Mouse (Mus musculus) G1E (cell line): ENCODE data around the gene Lrig2. TPM values are rescaled to one million over a fixed set of nuclear protein-coding genes. Genes with fewer than 3 reads are reported as not detected.
"Not testable (repeated sequence)": the region's sequence is repeated elsewhere in the genome, so short reads cannot be mapped to it uniquely, and the experiment has no call there.

Experiments used
- ATAC-seq: 2 replicates; pipeline ENCODE4 v1.8.0; 2016; ENCODE audit warnings: mild to moderate bottlenecking; ENCODE audit not compliant: insufficient number of reproducible peaks, poor library complexity, low FRiP score, severe bottlenecking; ENCODE audit errors: extremely low read depth
- DNase-seq: peaks from one replicate; pipeline ENCODE4 v3.0.0; 2012; ENCODE audit warnings: low spot score
- H3K27me3 ChIP-seq: 2 replicates; pipeline ENCODE4 v1.6.1; 2012; ENCODE audit warnings: mild to moderate bottlenecking, low read length, inconsistent platforms; ENCODE audit not compliant: insufficient read depth
- H3K36me3 ChIP-seq: replicated peaks from 2 replicates; pipeline ENCODE3; 2012; ENCODE audit warnings: mild to moderate bottlenecking, inconsistent platforms
- H3K4me1 ChIP-seq: 2 replicates; pipeline ENCODE4 v1.6.1; 2012; ENCODE audit warnings: low read depth, low read length, inconsistent platforms, mixed read lengths; ENCODE audit not compliant: insufficient read depth
- H3K4me3 ChIP-seq: 2 replicates; pipeline ENCODE4 v1.5.1; 2012; ENCODE audit warnings: low read depth, mild to moderate bottlenecking, inconsistent platforms, low read length, moderate library complexity, mixed read lengths
- H3K9me3 ChIP-seq: replicated peaks from 2 replicates; pipeline ENCODE4 v1.6.1; 2012; ENCODE audit warnings: inconsistent platforms
- CTCF ChIP-seq: IDR thresholded peaks from 2 replicates; pipeline ENCODE4 v1.5.1; 2012; ENCODE audit warnings: low read depth, low read length, inconsistent platforms, mixed read lengths
- GATA1 ChIP-seq: IDR thresholded peaks from 2 replicates; pipeline ENCODE4 v1.6.1; 2012; ENCODE audit warnings: borderline replicate concordance, low read length, inconsistent platforms, mixed read lengths
- GATA2 ChIP-seq: IDR thresholded peaks from 2 replicates; pipeline ENCODE4 v1.6.1; 2012; ENCODE audit warnings: low read depth, low read length, inconsistent platforms, borderline replicate concordance
- POLR2AphosphoS5 ChIP-seq: IDR thresholded peaks from 2 replicates; pipeline ENCODE4 v1.6.1; 2012; ENCODE audit warnings: low read depth, low read length, inconsistent platforms; ENCODE audit not compliant: insufficient replicate concordance
- TAL1 ChIP-seq: conservative IDR thresholded peaks from 2 replicates; pipeline ENCODE4 v1.6.1; 2012; ENCODE audit warnings: low read depth, low read length, inconsistent platforms, mixed read lengths
- polyA plus RNA-seq: library from polyadenylated mRNA; stranded (reverse); fragments of >175 nt; gene quantifications from 2 replicates; pipeline ENCODE4 v1.2.3, GENCODE M21; 2012
- total RNA-seq, 2 experiments: library from RNA; stranded (forward) in 1 of 2; stranded (reverse) in 1 of 2; fragments of 200-1000 nt in 1 of 2; fragments of >200 nt in 1 of 2; fragmentation: Nextera tagmentation in 1 of 2; gene quantifications; 2 replicates each; pipeline ENCODE4 v1.2.3; 2014 to 2017

The Lrig2 gene
- total and polyA plus RNA-seq, 3 experiments, result 1.9 to 20.5 (median 15.7) TPM

GRCm38 (mm10) chr3:104431156-104431847, 80.4 kb downstream of the Lrig2 start:
- H3K9me3 ChIP-seq, result no peaks in the 10 kb centered on the region
- H3K36me3 ChIP-seq, result no peaks in the 10 kb centered on the region
- TF ChIP-seq GATA2, result no peak
- TF ChIP-seq TAL1, result no peak
- TF ChIP-seq POLR2AphosphoS5, result no peak
- no peak for TF ChIP-seq GATA1
- no peak for TF ChIP-seq CTCF
- DNase-seq (no peak), ATAC-seq (no peak)
- peaks cover 2% of the 10 kb centered on the region; the same call in 1 of the 2 replicates for H3K4me1 ChIP-seq
- H3K27me3 ChIP-seq, result peaks cover 10% of the 10 kb centered on the region
- H3K4me3 ChIP-seq, result no peak overlapping the region

GRCm38 (mm10) chr3:104427354-104427753, 84.4 kb downstream of the Lrig2 start:
- not testable (repeated sequence) for H3K9me3 ChIP-seq, H3K4me1 ChIP-seq, H3K4me3 ChIP-seq, H3K36me3 ChIP-seq, ATAC-seq, DNase-seq
- H3K27me3 ChIP-seq, result peaks cover 10% of the 10 kb centered on the region

- Histone ChIP-seq H3K4me3 (no peak overlapping the region), H3K4me1 (no peaks in the 10 kb centered on the region), H3K27me3 (no peaks in the 10 kb centered on the region; the same call in 1 of the 2 replicates), H3K9me3 (no peaks in the 10 kb centered on the region), H3K36me3 (no peaks in the 10 kb centered on the region)
- DNase-seq (no peak), ATAC-seq (no peak)
- TF ChIP-seq CTCF (no peak), GATA2 (no peak), POLR2AphosphoS5 (no peak), GATA1 (no peak), TAL1 (no peak)
Measured at GRCm38 (mm10) chr3:104424346-104424745, 87.4 kb downstream of the Lrig2 start.

GRCm38 (mm10) chr3:104420929-104421328, 90.8 kb downstream of the Lrig2 start:
- Histone ChIP-seq H3K27me3 (no peaks in the 10 kb centered on the region; the same call in 1 of the 2 replicates), H3K4me3 (no peak overlapping the region), H3K36me3 (no peaks in the 10 kb centered on the region), H3K4me1 (no peaks in the 10 kb centered on the region), H3K9me3 (no peaks in the 10 kb centered on the region)
- DNase-seq, result no peak
- TF ChIP-seq GATA1 (no peak), CTCF (no peak), POLR2AphosphoS5 (no peak), GATA2 (no peak), TAL1 (no peak)
- no peak for ATAC-seq

- DNase-seq, result no peak
- H3K36me3 ChIP-seq, result no peaks in the 10 kb centered on the region
- no peaks in the 10 kb centered on the region; the same call in 1 of the 2 replicates for H3K27me3 ChIP-seq
- H3K4me3 ChIP-seq, result no peak overlapping the region
- TF ChIP-seq GATA2, result no peak
- TF ChIP-seq CTCF, result no peak
- no peak for TF ChIP-seq TAL1
- TF ChIP-seq POLR2AphosphoS5, result no peak
- no peak for TF ChIP-seq GATA1
- H3K4me1 ChIP-seq, result no peaks in the 10 kb centered on the region
- H3K9me3 ChIP-seq, result no peaks in the 10 kb centered on the region
- no peak for ATAC-seq
Measured at GRCm38 (mm10) chr3:104419990-104420389, 91.7 kb downstream of the Lrig2 start.

- Histone ChIP-seq H3K9me3 (no peaks in the 10 kb centered on the region), H3K36me3 (no peaks in the 10 kb centered on the region), H3K4me1 (no peaks in the 10 kb centered on the region), H3K27me3 (no peaks in the 10 kb centered on the region; the same call in 1 of the 2 replicates), H3K4me3 (no peak overlapping the region)
- DNase-seq (no peak), ATAC-seq (no peak)
- TF ChIP-seq GATA2, result no peak
- no peak for TF ChIP-seq TAL1
- TF ChIP-seq GATA1, result no peak
- TF ChIP-seq CTCF, result no peak
- TF ChIP-seq POLR2AphosphoS5, result no peak
Measured at GRCm38 (mm10) chr3:104416806-104417205, 94.9 kb downstream of the Lrig2 start.

GRCm38 (mm10) chr3:104412482-104412881, 99.2 kb downstream of the Lrig2 start:
- no peak for ATAC-seq
- H3K36me3 ChIP-seq, result no peaks in the 10 kb centered on the region

More at GRCm38 (mm10) chr3:104412482-104412881, 99.2 kb downstream of the Lrig2 start:
- H3K4me1 ChIP-seq, result no peaks in the 10 kb centered on the region
- no peak for DNase-seq
- no peaks in the 10 kb centered on the region for H3K9me3 ChIP-seq
- H3K4me3 ChIP-seq, result no peak overlapping the region
- H3K27me3 ChIP-seq, result no peaks in the 10 kb centered on the region
- no peak for TF ChIP-seq TAL1
- no peak for TF ChIP-seq CTCF
- no peak for TF ChIP-seq POLR2AphosphoS5
- TF ChIP-seq GATA1, result no peak
- TF ChIP-seq GATA2, result no peak
